Mouse (Mus musculus) forebrain, embryonic 15.5 days (tissue): ENCODE results near the gene Sec23ip. TPM values are rescaled to one million over a fixed set of nuclear protein-coding genes. Genes with fewer than 3 reads are reported as not detected.

Experiments used
- ATAC-seq: fragments of 200-750 bp; cut with Nextera tagmentation; replicated peaks from 2 replicates; pipeline ENCODE4 v1.8.0; 2017; ENCODE audit warnings: mild to moderate bottlenecking, moderate TSS enrichment, moderate library complexity
- H3K27ac ChIP-seq: fragments of 300-500 bp; sonication (generic); replicated peaks from 2 replicates; pipeline ENCODE4 v1.5.1; 2015; ENCODE audit warnings: mild to moderate bottlenecking, inconsistent platforms
- H3K27me3 ChIP-seq: fragments of 300-500 bp; sonication (generic); 2 replicates; pipeline ENCODE4 v1.6.1; 2015; ENCODE audit warnings: inconsistent platforms
- H3K36me3 ChIP-seq: fragments of 300-500 bp; sonication (generic); 2 replicates; pipeline ENCODE4 v1.6.1; 2015; ENCODE audit warnings: mild to moderate bottlenecking, inconsistent platforms
- H3K4me1 ChIP-seq: fragments of 300-500 bp; sonication (generic); 2 replicates; pipeline ENCODE4 v1.6.1; 2015; ENCODE audit warnings: inconsistent platforms
- H3K4me2 ChIP-seq: fragments of 300-500 bp; sonication (generic); replicated peaks from 2 replicates; pipeline ENCODE4 v1.6.1; 2015; ENCODE audit warnings: mild to moderate bottlenecking, inconsistent platforms
- H3K4me3 ChIP-seq: fragments of 300-500 bp; sonication (generic); 2 replicates; pipeline ENCODE4 v1.5.1; 2015; ENCODE audit warnings: mild to moderate bottlenecking, inconsistent platforms
- H3K9ac ChIP-seq: fragments of 300-500 bp; sonication (generic); replicated peaks from 2 replicates; pipeline ENCODE4 v1.6.1; 2015; ENCODE audit warnings: mild to moderate bottlenecking, inconsistent platforms
- H3K9me3 ChIP-seq: fragments of 300-500 bp; sonication (generic); 2 replicates; pipeline ENCODE4 v1.6.1; 2016; ENCODE audit warnings: inconsistent platforms
- WGBS: fragments of 180-500 bp; shearing (Covaris S2); methylation state at CpG from one replicate; pipeline ENCODE4 v1.1.7; 2015; ENCODE audit warnings: mixed read lengths; 5-methylcytosine and 5-hydroxymethylcytosine counted together
- microRNA-seq: library from miRNA; unstranded; fragments of <30 nt; microRNA quantifications from one replicate; pipeline ENCODE4, GENCODE M21; 2016
- polyA plus RNA-seq: library from polyadenylated mRNA; unstranded; fragments of >200 nt; fragmentation: Nextera tagmentation; extraction: Ambion mirVana; gene quantifications from 2 replicates; pipeline ENCODE4 v1.2.1, GENCODE M21; 2015

Sec23ip gene
- polyA plus RNA-seq, 1 experiment from 2014 or later, result 35.8 TPM

- Histone ChIP-seq H3K4me2 (no peak overlapping the region), H3K27me3 (no peaks in the 10 kb centered on the region), H3K27ac (no peak overlapping the region), H3K9ac (no peak overlapping the region), H3K9me3 (no peaks in the 10 kb centered on the region), H3K36me3 (peaks cover 69% of the 10 kb centered on the region), H3K4me3 (no peak overlapping the region), H3K4me1 (no peaks in the 10 kb centered on the region)
- WGBS, result 92% methylated on average over 3 of the region's 3 CpGs
- no peak for ATAC-seq
Measured at GRCm38 (mm10) chr7:128781846-128782245, 37.1 kb downstream of the Sec23ip start.

DNA sequence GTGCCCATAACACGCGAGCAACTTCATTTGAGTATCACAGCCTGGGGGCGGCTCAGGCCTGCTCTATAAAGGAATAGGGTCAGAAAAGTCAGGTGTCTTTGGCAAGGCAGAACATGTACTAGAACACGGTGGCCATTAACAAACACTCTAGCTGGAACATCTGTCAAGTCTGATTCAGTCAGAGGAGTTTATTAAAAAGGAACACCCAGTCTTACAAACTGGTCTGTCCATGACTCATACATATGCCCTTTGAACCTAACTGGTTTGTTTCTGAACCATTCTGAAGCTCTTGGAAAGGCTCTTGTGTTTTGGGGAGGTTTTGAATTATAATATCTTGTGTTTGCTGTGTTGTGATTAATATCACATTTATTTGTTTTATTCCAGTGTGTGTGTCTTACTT is 45.3 kb downstream of the Sec23ip start:
- H3K36me3 ChIP-seq, result peaks cover 16% of the 10 kb centered on the region
- no peak overlapping the region for H3K4me2 ChIP-seq
- no peaks in the 10 kb centered on the region for H3K4me1 ChIP-seq
- no peak overlapping the region for H3K4me3 ChIP-seq
- no peak overlapping the region for H3K27ac ChIP-seq
- no peaks in the 10 kb centered on the region for H3K9me3 ChIP-seq
- H3K27me3 ChIP-seq, result no peaks in the 10 kb centered on the region
- WGBS, result 85% methylated on average over 4 of the region's 4 CpGs
- no peak for ATAC-seq
- H3K9ac ChIP-seq, result no peak overlapping the region

GRCm38 (mm10) chr7:128793464-128793863 is 48.7 kb downstream of the Sec23ip start:
- Histone ChIP-seq H3K4me2 (no peak overlapping the region), H3K9me3 (no peaks in the 10 kb centered on the region), H3K4me3 (no peak overlapping the region), H3K36me3 (no peaks in the 10 kb centered on the region), H3K4me1 (no peaks in the 10 kb centered on the region), H3K27ac (no peak overlapping the region), H3K27me3 (no peaks in the 10 kb centered on the region), H3K9ac (no peak overlapping the region)
- 86% methylated on average over 4 of the region's 4 CpGs for WGBS
- no peak for ATAC-seq

GRCm38 (mm10) chr7:128824986-128825563 is 80.3 kb downstream of the Sec23ip start:
- H3K4me2 ChIP-seq, result no peak overlapping the region
- H3K4me1 ChIP-seq, result no peaks in the 10 kb centered on the region
- H3K36me3 ChIP-seq, result no peaks in the 10 kb centered on the region
- 78% methylated on average over 5 of the region's 5 CpGs for WGBS
- ATAC-seq, result no peak
- H3K27me3 ChIP-seq, result no peaks in the 10 kb centered on the region
- no peak overlapping the region for H3K4me3 ChIP-seq
- H3K9ac ChIP-seq, result no peak overlapping the region
- no peaks in the 10 kb centered on the region for H3K9me3 ChIP-seq
- H3K27ac ChIP-seq, result no peak overlapping the region

GRCm38 (mm10) chr7:128832455-128833081 is 87.8 kb downstream of the Sec23ip start:
- Histone ChIP-seq H3K9me3 (no peaks in the 10 kb centered on the region), H3K4me3 (no peak overlapping the region), H3K4me2 (no peak overlapping the region), H3K9ac (no peak overlapping the region), H3K27me3 (no peaks in the 10 kb centered on the region), H3K36me3 (no peaks in the 10 kb centered on the region), H3K27ac (no peak overlapping the region), H3K4me1 (0 out of 2 replicates have a peak, but pooled peaks cover 5% of the 10 kb centered on the region)
- 79% methylated on average over 12 of the region's 12 CpGs for WGBS
- ATAC-seq, result no peak

DNA sequence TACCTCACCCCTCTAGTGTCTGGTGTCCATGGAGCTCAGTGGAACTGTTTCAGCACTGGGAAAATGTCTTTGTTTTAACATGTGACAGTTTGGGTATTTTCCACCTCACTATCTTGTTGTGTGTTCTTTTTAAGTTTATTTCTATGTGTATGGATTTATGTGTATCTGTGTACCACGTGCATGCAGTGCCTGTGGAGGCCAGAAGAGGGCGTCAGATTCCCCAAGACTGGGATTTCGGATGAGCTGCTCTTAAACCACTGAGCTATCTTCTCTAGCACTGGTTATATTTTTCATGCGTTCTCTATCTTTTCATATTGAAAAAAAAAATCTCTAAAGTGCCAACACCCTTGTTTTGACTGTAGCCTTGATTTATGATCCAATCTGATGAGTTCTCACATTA is 88.5 kb downstream of the Sec23ip start:
- Histone ChIP-seq H3K4me3 (no peak overlapping the region), H3K9me3 (no peaks in the 10 kb centered on the region), H3K4me2 (no peak overlapping the region), H3K27me3 (no peaks in the 10 kb centered on the region), H3K27ac (no peak overlapping the region), H3K9ac (no peak overlapping the region), H3K4me1 (0 out of 2 replicates have a peak, but pooled peaks cover 5% of the 10 kb centered on the region), H3K36me3 (no peaks in the 10 kb centered on the region)
- no peak for ATAC-seq
- WGBS, result 92% methylated on average over 4 of the region's 4 CpGs

Small RNA genes lying within 50 kb of the gene (microRNA-seq; reads per million reads assigned to microRNA genes)
- gene Gm25778, result not detected

Other genes starting within 250 kb of the Sec23ip start
- gene Bag3, start 221.3 kb upstream of the Sec23ip start, polyA plus RNA-seq, result 1.4 and 2.2 TPM in 2 replicates
- gene Inpp5f, start 133.6 kb upstream of the Sec23ip start, polyA plus RNA-seq, result 295 and 316 TPM in 2 replicates
- gene Mcmbp, start 4.4 kb upstream of the Sec23ip start, polyA plus RNA-seq, result 61.0 and 61.5 TPM in 2 replicates